Mouse (Mus musculus) lung, embryonic 16.5 days (tissue): ENCODE data around the gene Phkb. TPM values are rescaled to one million over a fixed set of nuclear protein-coding genes. Genes with fewer than 3 reads are reported as not detected.
"Not testable (repeated sequence)": the region's sequence is repeated elsewhere in the genome, so short reads cannot be mapped to it uniquely, and the experiment has no call there.

Experiments
- ATAC-seq: fragments of 200-750 bp; cut with Nextera tagmentation; 2 replicates; pipeline ENCODE4 v1.8.0; 2017; ENCODE audit warnings: low read depth, mild to moderate bottlenecking, moderate library complexity
- H3K27ac ChIP-seq: fragments of 300-500 bp; sonication (generic); 2 replicates; pipeline ENCODE4 v1.5.1; 2014; ENCODE audit warnings: mild to moderate bottlenecking, control low read depth, low read length
- H3K27me3 ChIP-seq: fragments of 300-500 bp; sonication (generic); 2 replicates; pipeline ENCODE4 v1.6.1; 2014; ENCODE audit warnings: low read depth, low read length, mixed read lengths; ENCODE audit not compliant: control insufficient read depth, insufficient read depth
- H3K36me3 ChIP-seq: fragments of 300-500 bp; sonication (generic); 2 replicates; pipeline ENCODE4 v1.6.1; 2014; ENCODE audit warnings: low read length; ENCODE audit not compliant: control insufficient read depth, insufficient read depth
- H3K4me1 ChIP-seq: fragments of 300-500 bp; sonication (generic); replicated peaks from 2 replicates; pipeline ENCODE4 v1.6.1; 2014; ENCODE audit warnings: low read length, mixed read lengths; ENCODE audit not compliant: control insufficient read depth, insufficient read depth
- H3K4me2 ChIP-seq: fragments of 300-500 bp; sonication (generic); 2 replicates; pipeline ENCODE4 v1.6.1; 2014; ENCODE audit warnings: low read depth, low read length, control low read depth
- H3K4me3 ChIP-seq: fragments of 300-500 bp; sonication (generic); 2 replicates; pipeline ENCODE4 v1.5.1; 2014; ENCODE audit warnings: mild to moderate bottlenecking, low read length, control low read depth
- H3K9ac ChIP-seq: fragments of 300-500 bp; sonication (generic); 2 replicates; pipeline ENCODE4 v1.6.1; 2014; ENCODE audit warnings: low read length, control low read depth
- H3K9me3 ChIP-seq: fragments of 300-500 bp; sonication (generic); 2 replicates; pipeline ENCODE4 v1.6.1; 2016; ENCODE audit warnings: low read length; ENCODE audit not compliant: control insufficient read depth
- WGBS: fragments of 180-500 bp; shearing (Covaris S2); extraction: QIAGEN DNeasy Blood & Tissue Kit; methylation state at CpG from one replicate; pipeline ENCODE4 v1.1.7; 2014; 5-methylcytosine and 5-hydroxymethylcytosine counted together
- polyA plus RNA-seq: library from polyadenylated mRNA; unstranded; fragments of >200 nt; fragmentation: Nextera tagmentation; extraction: Ambion mirVana; gene quantifications from 2 replicates; pipeline ENCODE4 v1.2.1, GENCODE M21; 2015

Gene Phkb
- 41.9 and 47.8 TPM in 2 replicates for polyA plus RNA-seq

- peaks cover 9% of the 10 kb centered on the region for H3K4me1 ChIP-seq
- WGBS, result under 1% methylated on average over 43 of the region's 54 CpGs
- H3K27me3 ChIP-seq, result no peaks in the 10 kb centered on the region
- H3K4me3 ChIP-seq, result peak within 1 kb of the TSS; percentile 90
- no peaks in the 10 kb centered on the region for H3K9me3 ChIP-seq
- peak within 1 kb of the TSS; percentile 95 for H3K9ac ChIP-seq
- ATAC-seq, result peak; percentile 98
- peak within 1 kb of the TSS; percentile 90 for H3K4me2 ChIP-seq
- H3K27ac ChIP-seq, result peak within 1 kb of the TSS; percentile 97
- peaks cover under 1% of the 10 kb centered on the region; the same call in 1 of the 2 replicates for H3K36me3 ChIP-seq
Observed at GRCm38 (mm10) chr8:85840657-85841488, at the start of gene Phkb, which contains the start of gene Itfg1. TSS of gene Phkb (plus strand) at chr8:85840959. TSS of gene Itfg1 (minus strand) at chr8:85840921.

DNA sequence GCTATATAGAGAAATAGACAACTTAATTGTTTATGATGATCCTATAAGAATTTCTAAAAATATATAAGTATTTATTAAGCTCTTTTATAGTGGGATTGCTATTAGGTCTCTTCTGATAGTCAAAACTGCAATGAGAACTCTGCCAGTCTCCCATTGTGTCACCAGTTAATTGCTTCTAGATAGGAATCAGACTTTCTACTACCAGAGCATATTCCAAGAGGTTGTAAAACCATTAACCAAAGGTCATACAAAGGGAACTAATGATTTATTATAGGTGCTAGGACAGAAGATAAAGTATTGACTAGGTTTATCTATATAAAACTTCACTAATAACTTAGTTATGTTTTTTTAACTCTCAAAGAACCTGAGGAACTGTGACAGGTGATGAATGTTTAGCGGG lies 44.4 kb upstream of the Phkb start:
- ATAC-seq, H3K4me2 ChIP-seq, H3K36me3 ChIP-seq, H3K27ac ChIP-seq, H3K9me3 ChIP-seq, H3K9ac ChIP-seq, H3K4me1 ChIP-seq, H3K27me3 ChIP-seq, H3K4me3 ChIP-seq: not testable (repeated sequence)
- WGBS, result 80% methylated on average over 1 of the region's 1 CpGs

DNA sequence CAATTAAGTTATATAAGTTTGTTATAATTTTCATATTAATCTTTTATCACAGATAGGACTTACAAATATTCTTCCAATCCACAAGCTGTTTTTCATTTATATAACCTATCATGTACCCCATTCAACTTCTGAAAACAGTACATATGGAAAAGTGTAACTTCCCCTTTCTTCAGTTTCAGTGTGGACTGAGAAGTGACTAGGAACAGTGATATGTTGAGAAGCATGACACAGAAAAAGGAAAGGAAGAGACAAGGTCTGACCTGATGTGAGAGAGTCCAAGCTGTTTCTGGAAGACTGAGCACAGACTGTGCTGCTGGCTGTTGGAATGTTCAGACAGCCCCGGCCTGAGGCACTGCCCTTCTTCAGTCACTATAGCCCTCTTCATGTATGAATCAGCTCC lies 40.6 kb upstream of the Phkb start:
- 100% methylated on average over 1 of the region's 1 CpGs for WGBS
- no peak overlapping the region for H3K4me3 ChIP-seq
- no peaks in the 10 kb centered on the region for H3K9me3 ChIP-seq

GRCm38 (mm10) chr8:85801408-85801807 lies 39.4 kb upstream of the Phkb start:
- Histone ChIP-seq H3K4me2 (no peak overlapping the region), H3K4me3 (no peak overlapping the region), H3K4me1 (no peaks in the 10 kb centered on the region), H3K27me3 (no peaks in the 10 kb centered on the region), H3K9ac (no peak overlapping the region), H3K27ac (no peak overlapping the region), H3K9me3 (no peaks in the 10 kb centered on the region), H3K36me3 (peaks cover 3% of the 10 kb centered on the region; the same call in 1 of the 2 replicates)
- no peak for ATAC-seq
- 91% methylated on average over 1 of the region's 1 CpGs for WGBS

More for the DNA sequence above, 40.6 kb upstream of the Phkb start:
- no peaks in the 10 kb centered on the region for H3K4me1 ChIP-seq
- H3K27ac ChIP-seq, result no peak overlapping the region
- no peaks in the 10 kb centered on the region for H3K27me3 ChIP-seq
- H3K4me2 ChIP-seq, result no peak overlapping the region
- peaks cover 3% of the 10 kb centered on the region; the same call in 1 of the 2 replicates for H3K36me3 ChIP-seq
- H3K9ac ChIP-seq, result no peak overlapping the region
- no peak for ATAC-seq

- H3K4me1 ChIP-seq, result no peaks in the 10 kb centered on the region
- no peak overlapping the region for H3K4me3 ChIP-seq
- no peaks in the 10 kb centered on the region for H3K9me3 ChIP-seq
- no peak overlapping the region for H3K4me2 ChIP-seq
- no peak for ATAC-seq
- no peak overlapping the region for H3K27ac ChIP-seq
- H3K27me3 ChIP-seq, result no peaks in the 10 kb centered on the region
- H3K36me3 ChIP-seq, result peaks cover under 1% of the 10 kb centered on the region; the same call in 1 of the 2 replicates
- H3K9ac ChIP-seq, result no peak overlapping the region
Observed at GRCm38 (mm10) chr8:85813621-85814020, 27.1 kb upstream of the Phkb start.

GRCm38 (mm10) chr8:85839916-85840656 lies 673 bp upstream of the Phkb start:
- Histone ChIP-seq H3K4me2 (peak overlapping the region; percentile 90), H3K9me3 (no peaks in the 10 kb centered on the region)
- WGBS, result under 1% methylated on average over 21 of the region's 21 CpGs

DNA sequence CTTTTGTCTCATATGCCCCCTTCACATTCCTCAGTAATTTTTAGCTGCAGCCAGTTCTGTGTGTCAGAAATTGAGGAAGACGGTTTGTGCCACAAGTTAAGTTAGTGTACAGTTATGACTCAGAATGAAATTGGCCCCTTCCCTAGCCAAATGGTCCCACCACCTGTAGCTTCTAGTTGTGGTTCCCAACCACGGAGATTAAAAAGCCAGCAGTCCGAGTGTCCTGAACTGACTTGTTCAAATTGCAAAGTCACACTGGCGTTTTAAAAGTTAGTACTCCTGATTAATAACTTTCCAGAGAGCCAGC lies 683 bp downstream of the Phkb start:
- no peak for ATAC-seq
- H3K9me3 ChIP-seq, result no peaks in the 10 kb centered on the region
- H3K27ac ChIP-seq, result no peak overlapping the region; the same call in 1 of the 2 replicates
- 5% methylated on average over 4 of the region's 4 CpGs for WGBS
- no peaks in the 10 kb centered on the region for H3K27me3 ChIP-seq
- H3K4me2 ChIP-seq, result peak overlapping the region; percentile 47
- peaks cover 9% of the 10 kb centered on the region for H3K4me1 ChIP-seq
- H3K36me3 ChIP-seq, result no peaks in the 10 kb centered on the region
- peak overlapping the region; percentile 95 for H3K9ac ChIP-seq
- H3K4me3 ChIP-seq, result peak overlapping the region; percentile 90

More at GRCm38 (mm10) chr8:85839916-85840656, 673 bp upstream of the Phkb start:
- Histone ChIP-seq H3K27me3 (no peaks in the 10 kb centered on the region), H3K4me3 (peak overlapping the region; percentile 90), H3K27ac (peak overlapping the region; percentile 97), H3K36me3 (peaks cover 4% of the 10 kb centered on the region; the same call in 1 of the 2 replicates), H3K4me1 (peaks cover 9% of the 10 kb centered on the region), H3K9ac (peak overlapping the region; percentile 95)
- no peak for ATAC-seq

DNA sequence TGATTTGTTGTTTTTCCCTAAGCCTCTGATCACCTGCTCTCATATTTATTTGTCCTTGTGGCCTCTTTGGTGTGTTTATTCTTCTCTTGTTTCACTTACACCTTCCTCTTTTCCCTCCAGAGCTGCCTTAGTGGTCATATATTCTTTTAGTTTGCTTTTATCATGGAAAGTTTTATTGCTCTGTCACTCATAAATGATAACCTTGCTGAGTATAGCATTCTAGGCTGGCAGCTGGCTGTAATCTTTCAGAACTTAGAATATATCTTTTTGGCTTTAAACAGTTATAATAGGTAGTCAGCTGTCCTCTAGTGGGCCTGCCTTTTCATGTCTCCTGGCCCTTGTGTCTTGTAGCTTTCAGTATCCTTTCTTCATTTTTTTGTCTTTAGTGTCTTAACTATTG lies 5.1 kb downstream of the Phkb start:
- Histone ChIP-seq H3K27ac (no peak overlapping the region), H3K4me1 (peaks cover 3% of the 10 kb centered on the region; the same call in 1 of the 2 replicates), H3K4me2 (no peak overlapping the region), H3K36me3 (no peaks in the 10 kb centered on the region), H3K9ac (no peak overlapping the region), H3K27me3 (no peaks in the 10 kb centered on the region), H3K9me3 (no peaks in the 10 kb centered on the region), H3K4me3 (no peak overlapping the region)
- no peak for ATAC-seq
